Mouse (Mus musculus): ENCODE results near the gene Mmd. TPM values are rescaled to one million over a fixed set of nuclear protein-coding genes. Genes with fewer than 3 reads are reported as not detected.

Mmd gene
- total and polyA plus RNA-seq, 3 experiments, result 2.0 to 10.7 (median 6.1) TPM

GRCm38 (mm10) chr11:90324597-90324996 lies 75.3 kb downstream of the Mmd start:
- Histone ChIP-seq H3K4me1 (ENCODE audit: insufficient read depth, low read depth, low read length) (no peaks in the 10 kb centered on the region), H3K9me3 (replicated peaks) (no peaks in the 10 kb centered on the region), H3K4me3 (ENCODE audit: low read depth, low read length) (no peak overlapping the region), H3K27me3 (ENCODE audit: insufficient read depth, low read length) (no peaks in the 10 kb centered on the region), H3K36me3 (replicated peaks) (no peaks in the 10 kb centered on the region)
- no peak for DNase-seq (ENCODE audit: low spot score)
- no peak for ATAC-seq (ENCODE audit: extremely low read depth, insufficient number of reproducible peaks, low FRiP score, poor library complexity, severe bottlenecking)
- TF ChIP-seq TAL1 (conservative IDR thresholded peaks at IDR 0.05; ENCODE audit: low read depth, low read length), result no peak
- no peak for TF ChIP-seq CTCF (IDR thresholded peaks at IDR 0.05; ENCODE audit: low read depth, low read length)
- no peak for TF ChIP-seq GATA1 (IDR thresholded peaks at IDR 0.05; ENCODE audit: borderline replicate concordance, low read length)
- TF ChIP-seq GATA2 (IDR thresholded peaks at IDR 0.05; ENCODE audit: borderline replicate concordance, low read depth, low read length), result no peak
- TF ChIP-seq POLR2AphosphoS5 (IDR thresholded peaks at IDR 0.05; ENCODE audit: insufficient replicate concordance, low read depth, low read length), result no peak

- no peak for DNase-seq (ENCODE audit: low spot score)
- H3K27me3 ChIP-seq (ENCODE audit: insufficient read depth, low read length), result no peaks in the 10 kb centered on the region
These were observed 76.9 kb downstream of the Mmd start for GRCm38 (mm10) chr11:90326146-90326545.

GRCm38 (mm10) chr11:90326836-90327235 lies 77.6 kb downstream of the Mmd start:
- TF ChIP-seq CTCF (IDR thresholded peaks at IDR 0.05; ENCODE audit: low read depth, low read length) (no peak), TAL1 (conservative IDR thresholded peaks at IDR 0.05; ENCODE audit: low read depth, low read length) (no peak), GATA1 (IDR thresholded peaks at IDR 0.05; ENCODE audit: borderline replicate concordance, low read length) (no peak), POLR2AphosphoS5 (IDR thresholded peaks at IDR 0.05; ENCODE audit: insufficient replicate concordance, low read depth, low read length) (no peak), GATA2 (IDR thresholded peaks at IDR 0.05; ENCODE audit: borderline replicate concordance, low read depth, low read length) (no peak)
- no peaks in the 10 kb centered on the region for H3K27me3 ChIP-seq (ENCODE audit: insufficient read depth, low read length)
- no peaks in the 10 kb centered on the region for H3K36me3 ChIP-seq (replicated peaks)
- DNase-seq (ENCODE audit: low spot score) (no peak), ATAC-seq (ENCODE audit: extremely low read depth, insufficient number of reproducible peaks, low FRiP score, poor library complexity, severe bottlenecking) (no peak)
- no peaks in the 10 kb centered on the region for H3K9me3 ChIP-seq (replicated peaks)
- H3K4me1 ChIP-seq (ENCODE audit: insufficient read depth, low read depth, low read length), result no peaks in the 10 kb centered on the region
- no peak overlapping the region for H3K4me3 ChIP-seq (ENCODE audit: low read depth, low read length)

More at GRCm38 (mm10) chr11:90326146-90326545, 76.9 kb downstream of the Mmd start:
- TF ChIP-seq TAL1 (conservative IDR thresholded peaks at IDR 0.05; ENCODE audit: low read depth, low read length) (no peak), GATA1 (IDR thresholded peaks at IDR 0.05; ENCODE audit: borderline replicate concordance, low read length) (no peak), CTCF (IDR thresholded peaks at IDR 0.05; ENCODE audit: low read depth, low read length) (no peak), POLR2AphosphoS5 (IDR thresholded peaks at IDR 0.05; ENCODE audit: insufficient replicate concordance, low read depth, low read length) (no peak), GATA2 (IDR thresholded peaks at IDR 0.05; ENCODE audit: borderline replicate concordance, low read depth, low read length) (no peak)
- no peaks in the 10 kb centered on the region for H3K36me3 ChIP-seq (replicated peaks)
- no peaks in the 10 kb centered on the region for H3K4me1 ChIP-seq (ENCODE audit: insufficient read depth, low read depth, low read length)
- H3K4me3 ChIP-seq (ENCODE audit: low read depth, low read length), result no peak overlapping the region
- no peak for ATAC-seq (ENCODE audit: extremely low read depth, insufficient number of reproducible peaks, low FRiP score, poor library complexity, severe bottlenecking)
- H3K9me3 ChIP-seq (replicated peaks), result no peaks in the 10 kb centered on the region

Other genes starting within 250 kb of the Mmd start
- 6.8 and 8.5 TPM in 2 replicates for gene Pctp, start 246.6 kb upstream of the Mmd start, total RNA-seq (2014; fragmentation: Nextera tagmentation)
- gene Pctp, start 246.6 kb upstream of the Mmd start, total RNA-seq (2017), result 25.8 and 26.4 TPM in 2 replicates
- 1.6 and 2.2 TPM in 2 replicates for gene Pctp, start 246.6 kb upstream of the Mmd start, polyA plus RNA-seq (2012)
- gene Tmem100, start 219.1 kb upstream of the Mmd start, total RNA-seq (2014; fragmentation: Nextera tagmentation), result 6.3 and 8.4 TPM in 2 replicates
- gene Tmem100, start 219.1 kb upstream of the Mmd start, total RNA-seq (2017), result 0.87 and 1.5 TPM in 2 replicates
- 0.10 and 0.17 TPM in 2 replicates for gene Tmem100, start 219.1 kb upstream of the Mmd start, polyA plus RNA-seq (2012)
- 0.97 and 2.3 TPM in 2 replicates for gene Gm45716, start 61.8 kb upstream of the Mmd start, total RNA-seq (2014; fragmentation: Nextera tagmentation)
- 2.4 and 4.3 TPM in 2 replicates for gene Gm45716, start 61.8 kb upstream of the Mmd start, total RNA-seq (2017)
- 0.61 and 0.77 TPM in 2 replicates for gene Gm45716, start 61.8 kb upstream of the Mmd start, polyA plus RNA-seq (2012)
- gene Hlf, start 141.4 kb downstream of the Mmd start, total RNA-seq (2014; fragmentation: Nextera tagmentation), result not detected in 2 replicates
- 0.06 and 0.33 TPM in 2 replicates for gene Hlf, start 141.4 kb downstream of the Mmd start, total RNA-seq (2017)
- gene Hlf, start 141.4 kb downstream of the Mmd start, polyA plus RNA-seq (2012), result not detected in 2 replicates

Data from G1E (cell line).